Mouse (Mus musculus) liver, postnatal 0 days (tissue): ENCODE measurements around the gene March10.

Experiments
- CTCF ChIP-seq: sonication (generic); IDR thresholded peaks from 2 replicates; pipeline ENCODE4 v1.5.1; 2016; ENCODE audit warnings: antibody characterized with exemption, low read depth
- EP300 ChIP-seq: IDR thresholded peaks from 2 replicates; pipeline ENCODE4 v1.6.1; 2016; ENCODE audit warnings: antibody characterized with exemption, low read depth, mild to moderate bottlenecking

DNA sequence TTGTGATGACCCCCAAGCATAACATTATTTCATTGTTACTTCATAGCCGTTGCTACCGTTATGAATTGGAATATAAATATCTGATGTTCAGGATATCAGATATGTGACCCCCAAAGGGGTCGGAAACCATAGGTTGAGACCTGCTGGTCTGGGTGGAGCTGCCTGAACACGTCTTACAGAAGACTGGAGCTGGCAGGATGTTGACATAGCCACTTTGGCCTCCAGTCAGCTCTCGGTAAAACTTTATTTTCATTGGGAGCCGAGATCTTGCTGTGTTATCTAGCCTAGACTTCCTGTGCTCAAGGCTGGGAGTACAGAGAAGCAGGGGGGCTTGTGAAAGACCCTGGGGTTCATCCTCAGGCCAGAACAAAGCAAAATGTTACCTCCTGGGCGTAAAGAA, 100.2 kb downstream of the March10 start:
- TF ChIP-seq EP300 (no peak), CTCF (no peak)
